Mouse (Mus musculus): Measurements from ENCODE around the gene Rbmx2.

Gene Rbmx2

DNA sequence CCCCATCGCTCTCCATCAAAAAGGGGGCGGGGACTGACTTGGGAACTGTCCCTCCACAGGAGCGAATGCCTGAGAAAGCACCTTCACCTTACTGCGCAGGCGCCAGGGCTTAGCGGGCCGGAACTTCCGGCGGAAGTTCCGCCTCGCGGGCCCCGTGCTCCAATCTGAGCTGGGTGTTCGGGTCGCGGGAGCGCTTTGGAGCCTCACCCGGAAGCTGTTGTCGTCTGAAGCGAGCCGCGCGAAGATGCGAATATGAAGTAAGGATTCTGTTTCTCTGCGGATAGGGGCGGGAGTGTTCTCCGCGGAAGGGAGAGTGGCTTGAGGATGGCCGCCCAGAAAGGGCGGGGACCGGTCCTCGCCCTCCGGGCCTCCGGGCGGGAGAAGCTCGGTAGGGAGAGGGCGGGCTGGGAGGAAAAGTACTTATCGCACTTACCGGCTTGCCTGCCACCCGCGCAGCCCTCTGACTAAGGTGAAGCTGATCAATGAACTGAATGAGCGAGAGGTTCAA lies at the start of gene Rbmx2:
TSS of gene Rbmx2 (plus strand) at position 141 of the 508 bp plus-strand sequence.
- in situ Hi-C loops (cut with MboI; ENCODE audit: low sequenced_read_pairs): no loop called here

DNA sequence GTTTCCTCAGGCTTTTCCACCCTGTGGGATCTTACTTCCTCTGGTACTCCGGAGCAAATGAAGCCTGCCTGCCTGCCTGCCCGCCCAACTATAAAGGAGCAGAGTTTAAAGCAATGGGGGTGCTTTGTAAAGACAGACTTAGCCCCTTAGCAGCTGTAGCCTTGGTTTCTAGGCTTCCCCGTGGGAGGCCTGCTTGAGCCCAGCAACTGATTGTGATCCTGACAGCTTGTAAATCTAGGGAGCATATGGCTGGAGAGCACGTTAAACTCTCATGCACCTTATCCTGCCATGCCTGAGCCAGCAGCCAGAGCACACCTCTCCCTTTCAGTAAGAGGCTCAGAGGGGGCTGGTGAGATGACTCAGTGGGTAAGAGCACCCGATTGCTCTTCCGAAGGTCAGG lies 28.0 kb upstream of the Rbmx2 start:
- in situ Hi-C loops (cut with MboI; ENCODE audit: low sequenced_read_pairs): no loop called here

DNA sequence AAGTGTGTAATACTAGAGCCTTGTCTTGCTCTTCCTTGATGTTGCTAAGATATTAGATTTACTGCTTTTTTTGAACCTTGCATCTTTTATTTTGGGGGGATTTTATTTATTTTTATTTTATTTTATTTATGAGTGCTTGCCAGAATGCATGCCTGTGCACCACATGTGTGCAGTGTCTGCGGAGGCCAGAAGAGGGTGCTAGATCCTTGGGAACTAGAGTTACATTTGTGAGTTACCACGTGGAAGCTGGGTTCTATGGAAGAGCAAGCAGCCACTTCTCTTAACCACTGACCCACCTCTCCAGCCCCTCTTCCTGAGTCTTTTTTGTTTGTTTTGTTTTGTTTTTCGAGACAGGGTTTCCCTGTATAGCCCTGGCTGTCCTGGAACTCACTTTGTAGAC lies 25.2 kb upstream of the Rbmx2 start:
- in situ Hi-C loops (cut with MboI; ENCODE audit: low sequenced_read_pairs): no loop called here

DNA sequence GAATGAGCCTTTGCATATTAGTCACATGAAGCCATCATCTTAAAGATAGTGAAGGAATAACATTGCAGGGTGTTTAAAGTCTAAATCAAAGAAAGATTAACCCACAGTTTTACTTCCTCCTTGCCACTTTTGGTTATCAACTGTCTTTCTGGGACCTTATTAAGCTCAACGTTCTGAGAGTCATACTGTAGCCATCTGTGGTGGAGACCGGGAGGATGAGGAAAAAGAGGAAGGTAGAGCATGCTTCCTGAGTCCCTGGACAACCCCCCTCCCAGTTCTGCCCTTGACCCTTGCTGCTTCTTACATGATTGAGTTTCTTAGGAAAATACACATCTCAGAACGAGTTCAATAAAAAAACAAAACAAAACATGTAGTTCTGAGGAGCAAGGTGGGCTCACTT lies 23.1 kb upstream of the Rbmx2 start:
- in situ Hi-C loops (cut with MboI; ENCODE audit: low sequenced_read_pairs): no loop called here

DNA sequence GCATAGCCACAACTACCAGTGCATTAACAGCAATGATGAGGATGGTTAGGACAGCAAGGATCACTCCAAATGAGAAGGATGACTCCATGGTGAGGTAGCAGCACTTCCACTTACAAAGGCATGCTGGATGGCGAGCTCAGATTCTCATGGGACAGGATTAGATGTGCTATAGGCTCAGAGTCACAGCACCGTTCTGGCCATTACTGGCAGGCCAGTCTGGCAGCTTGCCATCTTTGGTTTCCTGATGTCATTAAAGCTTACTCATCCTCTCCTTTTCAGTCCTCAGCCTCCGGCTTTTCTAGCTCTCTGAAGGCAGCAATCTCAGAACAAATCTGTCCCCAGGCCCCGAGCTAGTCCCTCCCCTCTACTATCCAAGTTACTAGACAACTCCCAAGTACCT lies 20.6 kb upstream of the Rbmx2 start, which contains the start of gene Gpr119:
TSS of gene Gpr119 (minus strand) at position 308 of the 400 bp plus-strand sequence.
- in situ Hi-C loops (cut with MboI; ENCODE audit: low sequenced_read_pairs): no loop called here

DNA sequence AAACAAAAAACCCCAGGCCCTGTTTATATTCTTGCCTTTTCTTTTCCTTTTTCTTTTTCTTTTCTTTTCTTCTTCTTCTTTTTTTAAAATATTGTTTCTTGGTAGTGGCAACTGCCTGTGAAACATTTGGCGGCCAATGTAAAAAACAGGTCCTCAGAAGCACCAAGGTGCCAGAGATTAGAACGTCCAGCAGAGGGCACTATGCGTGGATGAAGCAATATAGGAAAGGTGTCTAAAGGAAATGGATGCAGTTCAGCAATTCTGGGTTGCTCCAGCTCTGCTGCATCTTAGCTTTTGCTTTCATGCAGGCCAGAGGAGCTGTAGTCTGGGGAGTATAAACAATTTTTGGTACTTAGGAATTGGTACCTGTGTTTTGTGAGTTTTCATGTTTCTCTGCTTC lies 11.4 kb upstream of the Rbmx2 start:
- in situ Hi-C loops (cut with MboI; ENCODE audit: low sequenced_read_pairs): no loop called here

DNA sequence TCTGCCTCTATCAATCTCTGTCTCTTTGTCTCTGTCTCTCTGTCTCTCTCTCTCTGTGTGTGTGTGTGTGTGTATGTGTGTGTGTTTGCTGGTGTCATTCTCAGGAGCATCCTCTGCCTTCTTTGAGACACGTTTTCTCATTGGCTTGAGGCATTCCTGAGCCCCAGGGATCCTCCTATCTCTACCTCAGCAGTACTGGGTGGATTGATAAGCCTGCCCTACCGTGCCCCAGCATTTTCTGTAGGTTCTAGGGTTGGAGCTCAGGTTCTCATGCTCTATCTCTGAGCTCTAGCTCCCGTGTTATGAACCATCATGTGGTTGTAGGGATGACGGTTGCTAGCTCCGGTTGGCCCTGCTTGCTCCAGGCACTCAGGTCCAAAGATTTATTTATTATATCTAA lies 10.9 kb upstream of the Rbmx2 start:
- in situ Hi-C loops (cut with MboI; ENCODE audit: low sequenced_read_pairs): no loop called here

DNA sequence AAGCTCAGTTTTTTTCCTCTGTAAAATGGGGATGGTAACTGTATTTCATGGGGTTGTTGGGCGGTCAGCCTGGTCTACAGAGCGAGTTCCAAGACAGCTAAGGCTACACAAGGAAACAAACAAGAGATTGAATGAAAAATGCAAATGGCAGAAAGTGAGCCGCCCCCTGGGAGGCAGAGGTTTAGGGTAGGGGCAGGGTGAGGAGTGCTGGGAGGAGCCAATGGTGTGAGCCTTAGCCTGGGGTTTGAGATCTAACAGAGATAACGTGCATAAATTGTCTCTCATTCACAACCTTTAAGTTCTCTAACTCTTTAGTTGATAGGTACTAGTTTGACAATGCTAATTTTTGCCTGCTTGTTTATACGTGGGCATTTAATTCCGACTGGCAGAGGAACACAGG lies 344 bp upstream of the Rbmx2 start:
- in situ Hi-C loops (cut with MboI; ENCODE audit: low sequenced_read_pairs): no loop called here

DNA sequence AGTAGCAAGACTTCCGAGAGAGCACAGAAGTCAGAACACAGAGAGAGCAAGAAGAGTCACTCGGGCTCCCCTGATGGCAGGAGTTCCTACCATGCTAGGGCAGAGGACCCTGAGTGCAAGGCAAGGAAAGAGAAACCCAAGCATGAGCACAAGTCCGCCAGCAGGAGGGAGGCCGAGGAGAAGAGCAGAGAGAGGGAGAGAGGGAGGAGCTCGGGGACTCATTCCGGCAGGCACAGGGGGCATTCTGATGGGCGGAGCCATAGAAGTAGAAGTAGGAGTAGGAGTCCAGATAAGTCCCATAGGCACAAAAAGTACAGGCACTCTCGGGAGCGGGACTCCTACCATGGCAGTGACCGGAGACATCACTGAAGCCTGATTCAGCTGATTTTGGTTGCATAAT lies 14.9 kb downstream of the Rbmx2 start:
- in situ Hi-C loops (cut with MboI; ENCODE audit: low sequenced_read_pairs): no loop called here

DNA sequence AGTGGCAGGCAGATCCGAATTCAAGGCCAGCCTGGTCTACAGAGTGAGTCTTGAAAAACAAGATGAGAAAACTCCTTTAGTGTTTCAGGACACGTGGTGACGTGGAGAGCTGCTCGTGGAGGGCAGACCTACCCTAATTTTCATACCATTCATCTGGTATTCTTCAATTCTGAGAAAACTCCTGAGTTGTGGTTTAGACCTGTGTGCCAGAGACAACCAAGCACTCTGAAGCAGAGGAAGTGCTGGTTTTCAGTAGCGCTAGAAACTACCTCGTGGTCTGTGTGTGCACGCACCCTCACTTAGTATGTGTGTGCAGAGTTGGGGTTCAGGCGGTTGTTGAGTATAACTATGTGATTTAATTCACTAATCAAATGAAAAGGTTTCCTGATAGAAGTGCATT lies 18.0 kb downstream of the Rbmx2 start:
- in situ Hi-C loops (cut with MboI; ENCODE audit: low sequenced_read_pairs): no loop called here

DNA sequence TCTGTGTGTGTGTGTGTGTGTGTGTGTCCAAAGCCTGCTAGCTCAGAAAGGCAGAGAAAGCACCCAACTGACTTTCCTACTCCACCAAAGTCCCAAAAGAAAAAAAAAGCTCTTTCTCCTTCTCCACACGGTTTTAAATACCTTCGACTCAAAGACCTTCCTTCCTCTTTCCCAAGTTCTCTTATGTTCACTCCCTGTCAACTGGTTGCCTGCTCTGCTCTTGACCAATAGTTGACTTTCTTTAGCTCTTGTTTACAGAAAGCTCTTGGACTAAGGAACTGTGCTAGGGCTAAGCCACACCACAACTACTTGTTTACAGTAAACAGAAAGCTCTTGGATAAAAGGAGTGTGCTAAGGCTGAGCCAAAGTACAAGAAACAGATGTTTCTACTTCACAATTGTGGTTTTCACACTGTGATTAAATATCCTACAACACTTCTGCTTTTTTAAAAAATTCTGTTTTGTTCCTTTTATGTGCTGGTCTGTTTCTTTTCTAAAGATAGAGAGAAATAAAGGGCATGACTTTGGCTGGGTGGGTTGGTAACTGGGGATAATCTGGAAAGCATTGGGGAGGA lies 60.0 kb downstream of the Rbmx2 start:
- in situ Hi-C loops (cut with MboI; ENCODE audit: low sequenced_read_pairs): no loop called here

All from CH12F3 (cell line).